Mouse (Mus musculus) left cerebral cortex, adult 8-10 months (tissue): ENCODE measurements around the gene Cyp2d10. TPM values are rescaled to one million over a fixed set of nuclear protein-coding genes. Genes with fewer than 3 reads are reported as not detected.
A peak's percentile ranks its signal among the peaks of the same experiment; 100 is the strongest.
"Not testable (repeated sequence)": the region's sequence is repeated elsewhere in the genome, so short reads cannot be mapped to it uniquely, and the experiment has no call there.

Experiments
- DNase-seq, 2 experiments: peaks; one replicate each; pipeline ENCODE4 v3.0.0; 2022; ENCODE audit warnings: low spot score in 2 of 2
- total RNA-seq, 4 experiments: library from RNA; stranded (reverse); gene quantifications; 2 replicates each; pipeline ENCODE4 v1.2.4; 2022

Cyp2d10 gene
- total RNA-seq, 4 experiments from 2014 or later, result 0.34 to 0.42 TPM; not detected in 2

GRCm38 (mm10) chr15:82401516-82401915 is 5.5 kb downstream of the Cyp2d10 start:
- no peak for DNase-seq

GRCm38 (mm10) chr15:82395955-82396354 is 11.0 kb downstream of the Cyp2d10 start:
- not testable (repeated sequence) for DNase-seq

DNA sequence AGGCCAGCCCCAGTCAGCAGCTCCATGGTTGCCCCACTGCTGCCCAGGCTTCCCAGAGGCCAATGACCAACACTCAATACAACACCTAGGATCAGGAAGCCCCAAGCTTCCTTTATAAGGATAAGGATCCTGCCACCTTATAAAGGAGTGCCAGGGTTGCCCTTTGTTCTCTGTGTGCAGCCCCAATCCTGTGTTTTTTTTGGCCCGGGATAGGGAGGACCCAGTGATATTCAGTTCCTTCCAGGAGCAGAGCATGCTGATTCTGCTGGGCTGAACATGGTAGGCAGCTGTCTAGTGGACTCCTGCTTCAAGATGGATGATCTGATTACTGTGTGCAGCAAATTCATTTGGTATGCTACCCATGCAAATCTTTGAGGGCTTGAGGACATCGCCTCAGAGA is 13.1 kb downstream of the Cyp2d10 start, which contains the start of gene Cyp2d11:
Gene Cyp2d11 (minus strand): TSS at position 101 of the 400 bp plus-strand sequence.
- not testable (repeated sequence) for DNase-seq

GRCm38 (mm10) chr15:82389916-82390315 is 17.1 kb downstream of the Cyp2d10 start:
- DNase-seq, result not testable (repeated sequence)

DNA sequence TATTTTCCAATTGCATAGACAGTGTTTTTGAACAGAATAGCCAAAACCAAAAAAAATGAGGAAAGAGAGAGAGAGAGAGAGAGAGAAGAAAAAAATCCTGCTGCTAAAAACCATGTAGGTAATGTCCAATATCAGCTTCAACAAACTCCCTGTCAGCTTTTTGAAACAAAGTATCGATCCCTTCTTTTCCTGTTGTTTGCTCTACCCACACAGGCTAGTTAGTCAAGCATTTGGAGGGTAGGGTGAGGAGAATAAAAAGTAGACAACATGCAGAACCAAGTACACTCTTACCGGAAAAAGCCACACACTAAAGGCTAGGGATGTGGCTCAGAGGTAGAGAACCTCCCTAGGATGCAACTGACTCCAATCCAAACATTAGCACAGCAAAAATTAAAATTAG is 21.3 kb downstream of the Cyp2d10 start:
- no peak for DNase-seq

GRCm38 (mm10) chr15:82382441-82382840 is 24.6 kb downstream of the Cyp2d10 start:
- DNase-seq, result no peak

DNA sequence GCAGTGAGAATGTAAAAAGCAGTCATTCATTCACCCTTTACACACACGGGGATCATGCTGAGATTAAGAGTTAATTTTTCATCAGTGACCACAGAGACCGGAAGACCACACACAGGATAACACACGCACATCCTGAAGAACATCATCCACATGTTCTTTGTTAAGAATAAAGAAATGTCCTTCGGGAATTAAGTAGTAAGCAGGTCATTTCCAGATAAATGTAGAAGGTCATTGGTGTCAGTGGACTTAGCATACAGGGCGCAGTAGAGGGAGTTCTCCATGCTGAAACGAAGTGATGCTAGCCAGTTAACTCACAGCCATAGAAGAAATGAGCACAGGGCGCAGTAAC is 26.3 kb downstream of the Cyp2d10 start:
- no peak for DNase-seq

DNA sequence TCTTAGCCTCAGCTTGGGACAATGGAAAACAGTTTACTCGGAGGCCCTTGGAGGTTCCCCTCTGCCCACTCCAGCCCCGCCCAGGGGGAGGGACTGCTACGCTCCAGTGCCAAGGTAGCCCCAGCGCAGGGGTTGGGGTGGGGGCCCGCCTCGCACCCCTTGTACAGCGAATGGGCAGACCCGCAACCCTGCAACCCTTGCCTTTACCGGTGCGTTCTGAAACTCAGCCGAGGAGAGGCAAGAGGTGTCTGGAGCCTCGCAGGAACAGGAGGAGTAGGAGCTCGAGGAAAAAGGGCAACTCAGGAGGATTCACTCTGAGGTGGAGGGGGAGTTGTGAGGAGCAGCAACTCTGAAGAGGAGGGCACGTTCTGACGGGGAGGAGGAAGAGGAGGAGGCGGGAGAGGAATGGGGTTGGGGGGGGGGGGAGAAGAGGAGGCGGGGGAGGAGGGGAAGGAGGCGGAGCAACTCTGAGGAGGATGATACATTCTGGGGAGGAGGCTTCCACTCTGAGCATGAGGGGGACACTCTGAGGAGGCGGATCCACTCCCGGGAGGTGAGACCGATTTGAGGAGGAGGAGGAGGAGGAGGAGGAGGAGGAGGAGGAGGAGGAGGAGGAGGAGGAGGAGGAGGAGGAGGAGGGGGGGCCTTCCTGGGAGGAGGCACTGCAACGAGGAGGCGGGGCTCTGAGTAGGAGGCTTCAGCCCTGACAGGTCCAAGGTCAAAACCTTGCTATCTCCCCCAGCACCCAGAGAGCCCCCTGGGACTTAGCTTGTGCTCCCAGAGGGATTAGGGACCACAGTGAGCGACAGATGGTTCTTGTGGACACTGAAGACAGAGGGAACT is 26.9 kb downstream of the Cyp2d10 start, which contains the start of gene Cyp2d22:
Gene Cyp2d22 (minus strand): TSS at position 390 of the 843 bp plus-strand sequence.
- no peak for DNase-seq

DNA sequence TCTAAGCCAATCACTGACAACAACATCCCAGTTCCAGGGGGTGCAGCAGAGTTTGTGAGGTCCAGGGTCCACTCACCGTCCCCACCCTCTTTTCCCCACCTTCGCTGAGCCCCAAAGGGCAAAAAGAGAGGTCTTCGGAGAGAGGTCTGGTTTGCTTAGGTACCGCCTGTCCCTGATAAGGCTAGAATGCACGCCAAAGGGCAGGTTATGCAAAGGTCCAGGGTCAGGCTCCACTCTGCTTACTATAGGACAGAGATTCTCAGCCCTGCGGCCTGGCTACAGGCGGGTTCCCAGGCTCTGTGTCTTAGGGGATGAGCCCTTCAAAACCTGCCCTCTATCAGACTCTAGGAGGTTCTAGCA is 27.5 kb downstream of the Cyp2d10 start:
- DNase-seq, result no peak

DNA sequence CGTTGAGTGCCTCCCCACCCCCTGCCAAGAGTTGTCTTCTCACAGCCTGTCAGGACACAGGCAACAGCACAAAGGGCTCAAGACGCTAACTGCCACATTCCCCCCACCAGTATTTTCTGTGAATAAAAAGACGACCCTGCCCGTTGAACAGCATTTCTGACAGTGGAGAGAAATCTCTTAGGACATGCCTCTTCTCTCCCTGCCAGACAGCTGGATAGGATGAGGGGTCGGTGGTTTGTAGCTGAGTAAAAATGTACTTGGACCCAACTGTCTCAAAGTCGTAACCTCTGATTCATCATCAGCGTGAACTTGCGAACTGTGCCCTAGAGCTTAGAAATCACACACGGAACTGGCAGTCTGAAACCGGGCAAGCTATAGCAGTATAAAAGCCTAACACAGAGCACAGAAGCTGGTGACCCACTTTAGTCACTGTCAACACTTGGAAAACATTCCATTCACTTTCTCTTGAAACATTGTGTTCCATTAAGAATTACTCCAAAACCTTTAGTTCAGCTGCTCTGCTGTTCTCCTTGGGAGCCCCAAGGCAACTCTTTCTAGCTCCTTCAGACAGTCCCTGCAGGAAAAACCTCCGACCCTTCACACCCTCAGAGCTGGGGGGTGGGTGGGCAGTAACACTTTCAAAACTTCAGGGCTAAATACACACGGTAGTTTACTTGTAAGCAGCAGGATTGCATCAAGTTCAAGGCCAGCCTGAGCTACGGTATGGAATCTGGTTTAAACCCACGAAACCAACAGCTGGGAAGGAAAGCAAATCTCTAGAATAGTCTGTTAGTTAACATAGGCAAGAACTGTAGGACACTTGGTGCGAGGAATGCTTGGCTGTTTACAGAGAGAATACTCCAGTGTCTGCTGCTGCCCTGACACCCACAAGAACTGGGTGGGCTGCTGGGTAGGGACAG is 28.5 kb downstream of the Cyp2d10 start:
- no peak for DNase-seq

GRCm38 (mm10) chr15:82377701-82378100 is 29.3 kb downstream of the Cyp2d10 start:
- no peak for DNase-seq

DNA sequence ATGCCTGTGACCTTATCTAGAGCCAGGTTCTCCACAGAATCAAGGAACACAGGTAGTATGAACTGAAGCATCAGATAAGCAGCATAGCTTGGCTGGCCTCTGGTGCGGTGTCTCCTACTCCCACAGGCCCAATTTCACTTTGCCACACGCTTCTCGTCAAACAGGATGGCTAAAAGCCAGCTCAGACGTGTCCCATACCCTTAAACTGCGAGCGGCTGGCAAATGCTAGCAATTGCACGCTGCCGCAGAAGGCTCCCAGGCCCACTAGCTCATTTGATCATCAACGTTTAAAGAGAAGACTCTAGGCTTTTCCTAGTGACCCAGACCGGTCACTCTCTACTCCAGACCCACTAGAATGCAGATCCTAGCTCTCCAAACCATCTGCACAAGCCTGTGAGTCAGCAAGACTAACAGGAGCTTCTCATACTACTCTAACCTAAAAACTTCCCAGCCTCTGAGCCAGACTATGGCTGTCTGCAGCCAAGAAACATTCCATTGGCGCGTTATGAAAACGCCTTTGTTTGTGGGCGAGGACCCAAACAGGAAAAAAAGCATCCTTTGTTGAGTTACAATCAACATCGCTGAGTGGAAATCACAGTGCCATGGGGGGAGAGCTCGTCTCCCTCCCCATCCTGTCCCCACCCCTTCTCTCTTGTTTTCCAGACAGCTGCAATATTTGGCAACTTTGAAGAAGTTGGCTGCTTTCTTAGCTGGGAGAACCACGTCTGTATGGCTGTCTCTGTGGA is 30.4 kb downstream of the Cyp2d10 start:
- peak in 1 of 2 experiments; percentile 75 for DNase-seq

DNA sequence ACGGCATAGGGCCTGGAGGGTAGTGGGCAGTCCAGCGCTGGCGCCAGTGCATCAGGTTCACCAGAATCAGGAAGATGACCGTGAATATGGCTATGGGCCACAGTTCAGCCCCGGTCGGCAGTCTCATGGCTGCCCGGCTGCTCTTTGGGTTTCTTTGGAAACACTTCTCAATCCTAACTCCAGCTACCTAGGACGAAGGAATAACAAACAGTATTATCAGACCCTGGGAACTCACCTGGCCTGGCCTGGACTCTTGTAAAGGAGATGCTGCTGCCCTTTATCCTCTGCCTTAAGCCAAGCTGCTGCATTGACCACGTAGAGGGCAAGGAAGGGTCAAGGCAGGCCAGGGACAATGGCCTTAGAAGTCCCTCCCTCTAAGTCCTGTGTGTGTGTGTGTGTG is 31.1 kb downstream of the Cyp2d10 start:
- no peak for DNase-seq

- DNase-seq, result no peak
Measured at GRCm38 (mm10) chr15:82374437-82374836, 32.6 kb downstream of the Cyp2d10 start.

GRCm38 (mm10) chr15:82372991-82373390 is 34.0 kb downstream of the Cyp2d10 start:
- DNase-seq, result no peak

DNA sequence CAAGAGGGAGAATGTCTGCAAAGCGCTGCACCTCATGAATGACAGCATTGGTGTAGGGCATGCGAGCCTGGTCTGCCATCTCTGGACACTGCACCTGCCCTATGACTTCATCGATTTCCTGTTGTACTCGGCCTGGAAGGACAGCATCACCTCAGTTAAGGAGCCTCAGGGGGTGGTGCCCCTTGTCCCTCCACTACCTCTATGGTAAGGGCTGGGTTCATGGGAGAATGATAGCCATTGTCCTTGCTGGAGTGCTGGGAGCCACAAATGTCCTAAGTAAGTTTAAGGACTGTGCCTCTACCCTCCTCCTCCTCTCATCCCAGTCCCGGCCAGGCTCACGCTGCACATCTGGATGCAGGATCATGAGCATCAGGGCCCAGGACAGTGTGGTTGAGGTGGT is 34.5 kb downstream of the Cyp2d10 start:
- no peak for DNase-seq

GRCm38 (mm10) chr15:82368851-82369250 is 38.1 kb downstream of the Cyp2d10 start:
- DNase-seq, result no peak

DNA sequence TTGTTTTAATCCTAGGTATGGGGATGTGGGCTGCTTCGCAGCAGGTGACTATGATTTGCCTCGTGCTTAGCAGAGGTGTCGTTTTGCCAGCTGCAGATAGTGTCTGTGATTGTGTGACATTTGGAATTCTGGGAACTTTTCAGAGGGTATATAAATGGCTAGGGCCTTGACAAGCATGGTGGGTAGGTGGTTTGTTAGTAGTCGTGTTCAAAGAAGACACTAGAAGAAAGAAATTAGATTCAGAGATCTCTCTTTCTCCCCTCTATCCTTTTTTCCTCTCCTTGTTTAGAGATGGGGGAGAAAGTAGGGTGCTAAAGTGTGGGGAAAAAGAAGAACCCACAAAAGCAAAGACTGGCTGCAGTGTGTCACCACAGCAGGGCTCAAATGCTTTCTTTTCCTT is 38.8 kb downstream of the Cyp2d10 start:
- DNase-seq, result no peak

DNA sequence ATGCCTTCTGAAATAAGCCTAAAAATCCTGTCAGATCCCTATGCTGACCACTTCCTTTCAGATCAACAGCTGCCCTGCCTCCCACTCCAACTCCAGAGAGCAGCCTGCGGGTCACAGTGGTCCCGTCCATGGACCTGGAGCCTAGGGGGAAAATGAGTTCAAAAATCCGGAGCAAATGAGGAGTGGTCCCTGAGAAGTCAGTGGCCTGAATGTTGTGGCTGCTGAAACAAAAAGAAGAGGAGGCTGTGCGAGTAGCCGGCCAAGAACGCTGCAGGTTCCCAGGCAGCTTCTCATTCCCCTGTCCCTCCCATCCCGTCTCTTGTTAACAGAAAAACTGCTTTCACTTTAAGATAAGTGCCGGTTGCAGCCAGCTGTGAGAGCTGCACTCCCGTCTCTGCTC is 42.4 kb downstream of the Cyp2d10 start:
- not testable (repeated sequence) for DNase-seq

- not testable (repeated sequence) for DNase-seq
Measured at GRCm38 (mm10) chr15:82363801-82364200, 43.2 kb downstream of the Cyp2d10 start.

GRCm38 (mm10) chr15:82362234-82362633 is 44.8 kb downstream of the Cyp2d10 start:
- DNase-seq, result no peak
